Mouse (Mus musculus) megakaryocyte, embryonic 14.5 days (primary cell): ENCODE results near the gene Clk4.

Experiments
- FLI1 ChIP-seq: IDR thresholded peaks from 2 replicates; pipeline ENCODE4 v1.6.1; 2012; ENCODE audit warnings: low read length, inconsistent platforms, mixed read lengths
- GATA1 ChIP-seq: IDR thresholded peaks from 3 replicates; pipeline ENCODE4 v1.6.1; 2012; ENCODE audit warnings: mixed read lengths, low read length, inconsistent platforms, borderline replicate concordance

- TF ChIP-seq GATA1, result no peak
- no peak for TF ChIP-seq FLI1
These were observed 66.9 kb downstream of the Clk4 start for GRCm38 (mm10) chr11:51328387-51328942.
